Mouse (Mus musculus) intestine, embryonic 14.5 days (tissue): ENCODE data around the gene Dok5. TPM values are rescaled to one million over a fixed set of nuclear protein-coding genes. Genes with fewer than 3 reads are reported as not detected.

Experiments used
- ATAC-seq: fragments of 200-750 bp; cut with Nextera tagmentation; replicated peaks from 2 replicates; pipeline ENCODE4 v1.8.0; 2017; ENCODE audit warnings: low read depth, moderate number of reproducible peaks, moderate TSS enrichment, moderate library complexity; ENCODE audit not compliant: low FRiP score, low TSS enrichment
- DNase-seq: peaks from one replicate; pipeline ENCODE4 v3.0.0-alpha.2; 2018; ENCODE audit warnings: low spot score
- H3K27ac ChIP-seq: fragments of 300-500 bp; sonication (generic); 2 replicates; pipeline ENCODE4 v1.5.1; 2014; ENCODE audit warnings: low read depth, mild to moderate bottlenecking, control low read depth
- H3K27me3 ChIP-seq: fragments of 300-500 bp; sonication (generic); replicated peaks from 2 replicates; pipeline ENCODE4 v1.6.1; 2014; ENCODE audit warnings: low read length, control low read depth; ENCODE audit not compliant: control insufficient read depth, insufficient read depth
- H3K36me3 ChIP-seq: fragments of 300-500 bp; sonication (generic); 2 replicates; pipeline ENCODE4 v1.6.1; 2014; ENCODE audit warnings: low read length, control low read depth; ENCODE audit not compliant: control insufficient read depth, insufficient read depth
- H3K4me1 ChIP-seq: fragments of 300-500 bp; sonication (generic); replicated peaks from 2 replicates; pipeline ENCODE4 v1.6.1; 2014; ENCODE audit warnings: low read length, control low read depth, mixed read lengths; ENCODE audit not compliant: control insufficient read depth, insufficient read depth
- H3K4me2 ChIP-seq: fragments of 300-500 bp; sonication (generic); 2 replicates; pipeline ENCODE4 v1.6.1; 2014; ENCODE audit warnings: low read length
- H3K4me3 ChIP-seq: fragments of 300-500 bp; sonication (generic); 2 replicates; pipeline ENCODE4 v1.5.1; 2014; ENCODE audit warnings: low read depth, low read length, control low read depth, mixed read lengths
- H3K9ac ChIP-seq: fragments of 300-500 bp; sonication (generic); 2 replicates; pipeline ENCODE4 v1.6.1; 2014; ENCODE audit warnings: mild to moderate bottlenecking, low read length
- H3K9me3 ChIP-seq: fragments of 300-500 bp; sonication (generic); 2 replicates; pipeline ENCODE4 v1.6.1; 2016; ENCODE audit warnings: low read length, control low read depth; ENCODE audit not compliant: control insufficient read depth
- WGBS: fragments of 180-500 bp; shearing (Covaris S2); extraction: QIAGEN DNeasy Blood & Tissue Kit; methylation state at CpG from one replicate; pipeline ENCODE4 v1.1.7; 2014; 5-methylcytosine and 5-hydroxymethylcytosine counted together
- polyA plus RNA-seq: library from polyadenylated mRNA; unstranded; fragments of >200 nt; fragmentation: Nextera tagmentation; extraction: Ambion mirVana; gene quantifications from 2 replicates; pipeline ENCODE4 v1.2.1, GENCODE M21; 2014

The Dok5 gene
- polyA plus RNA-seq, 1 experiment from 2014 or later, result 1.6 TPM

GRCm38 (mm10) chr2:170795242-170795641 lies 63.6 kb downstream of the Dok5 start:
- H3K27ac ChIP-seq, result no peak overlapping the region
- 84% methylated on average over 3 of the region's 3 CpGs for WGBS
- no peaks in the 10 kb centered on the region for H3K27me3 ChIP-seq
- ATAC-seq (no peak), DNase-seq (no peak)
- no peak overlapping the region for H3K4me3 ChIP-seq
- H3K4me2 ChIP-seq, result no peak overlapping the region
- no peak overlapping the region for H3K9ac ChIP-seq
- H3K9me3 ChIP-seq, result peaks cover 9% of the 10 kb centered on the region
- H3K36me3 ChIP-seq, result no peaks in the 10 kb centered on the region
- H3K4me1 ChIP-seq, result no peaks in the 10 kb centered on the region

- Histone ChIP-seq H3K27me3 (no peaks in the 10 kb centered on the region), H3K4me3 (no peak overlapping the region), H3K4me2 (no peak overlapping the region), H3K27ac (no peak overlapping the region), H3K9me3 (peaks cover 5% of the 10 kb centered on the region), H3K9ac (no peak overlapping the region), H3K36me3 (no peaks in the 10 kb centered on the region), H3K4me1 (no peaks in the 10 kb centered on the region; the same call in 1 of the 2 replicates)
- 73% methylated on average over 6 of the region's 6 CpGs for WGBS
- ATAC-seq (no peak), DNase-seq (no peak)
Observed at GRCm38 (mm10) chr2:170802984-170803383, 71.4 kb downstream of the Dok5 start.

GRCm38 (mm10) chr2:170807555-170808258 lies 76.1 kb downstream of the Dok5 start:
- H3K4me1 ChIP-seq, result no peaks in the 10 kb centered on the region; the same call in 1 of the 2 replicates
- no peaks in the 10 kb centered on the region for H3K9me3 ChIP-seq
- H3K4me2 ChIP-seq, result no peak overlapping the region
- no peak overlapping the region for H3K27ac ChIP-seq
- ATAC-seq, result no peak
- H3K4me3 ChIP-seq, result no peak overlapping the region
- H3K36me3 ChIP-seq, result no peaks in the 10 kb centered on the region
- no peak overlapping the region for H3K9ac ChIP-seq
- DNase-seq, result no peak
- H3K27me3 ChIP-seq, result no peaks in the 10 kb centered on the region
- WGBS, result 68% methylated on average over 12 of the region's 12 CpGs

- H3K4me1 ChIP-seq, result no peaks in the 10 kb centered on the region; the same call in 1 of the 2 replicates
- no peak overlapping the region for H3K4me3 ChIP-seq
- H3K27me3 ChIP-seq, result no peaks in the 10 kb centered on the region
- ATAC-seq (no peak), DNase-seq (no peak)
- no peak overlapping the region for H3K4me2 ChIP-seq
- H3K9me3 ChIP-seq, result no peaks in the 10 kb centered on the region
- no peak overlapping the region for H3K9ac ChIP-seq
- H3K27ac ChIP-seq, result no peak overlapping the region
- H3K36me3 ChIP-seq, result no peaks in the 10 kb centered on the region
- 71% methylated on average over 10 of the region's 10 CpGs for WGBS
Observed at GRCm38 (mm10) chr2:170808259-170808789, 76.7 kb downstream of the Dok5 start.

- 66% methylated on average over 9 of the region's 9 CpGs for WGBS
- H3K27ac ChIP-seq, result no peak overlapping the region
- no peak overlapping the region for H3K4me3 ChIP-seq
- H3K9ac ChIP-seq, result no peak overlapping the region
- no peak for DNase-seq
- H3K4me2 ChIP-seq, result no peak overlapping the region
- H3K27me3 ChIP-seq, result no peaks in the 10 kb centered on the region
- ATAC-seq, result no peak
- H3K9me3 ChIP-seq, result no peaks in the 10 kb centered on the region
- no peaks in the 10 kb centered on the region; the same call in 1 of the 2 replicates for H3K4me1 ChIP-seq
- no peaks in the 10 kb centered on the region for H3K36me3 ChIP-seq
Observed at GRCm38 (mm10) chr2:170811356-170811755, 79.7 kb downstream of the Dok5 start.

GRCm38 (mm10) chr2:170816302-170816701 lies 84.7 kb downstream of the Dok5 start:
- no peak for ATAC-seq
- WGBS, result 25% methylated on average over 8 of the region's 8 CpGs
- DNase-seq, result no peak

GRCm38 (mm10) chr2:170817112-170817703 lies 85.6 kb downstream of the Dok5 start:
- Histone ChIP-seq H3K4me1 (no peaks in the 10 kb centered on the region), H3K4me2 (no peak overlapping the region), H3K27ac (no peak overlapping the region), H3K36me3 (no peaks in the 10 kb centered on the region), H3K9ac (no peak overlapping the region), H3K9me3 (0 out of 2 replicates have a peak, but pooled peaks cover 3% of the 10 kb centered on the region), H3K27me3 (no peaks in the 10 kb centered on the region), H3K4me3 (no peak overlapping the region)
- DNase-seq (no peak), ATAC-seq (no peak)
- 72% methylated on average over 4 of the region's 4 CpGs for WGBS

More at GRCm38 (mm10) chr2:170816302-170816701, 84.7 kb downstream of the Dok5 start:
- H3K36me3 ChIP-seq, result no peaks in the 10 kb centered on the region
- no peak overlapping the region for H3K4me3 ChIP-seq
- H3K4me2 ChIP-seq, result no peak overlapping the region
- no peaks in the 10 kb centered on the region for H3K4me1 ChIP-seq
- H3K9me3 ChIP-seq, result 0 out of 2 replicates have a peak, but pooled peaks cover 3% of the 10 kb centered on the region
- no peak overlapping the region for H3K27ac ChIP-seq
- H3K27me3 ChIP-seq, result no peaks in the 10 kb centered on the region
- no peak overlapping the region for H3K9ac ChIP-seq

- 36% methylated on average over 17 of the region's 17 CpGs for WGBS
- peak; percentile 64 for DNase-seq
Observed at GRCm38 (mm10) chr2:170826821-170827441, 95.3 kb downstream of the Dok5 start.

More at GRCm38 (mm10) chr2:170826821-170827441, 95.3 kb downstream of the Dok5 start:
- no peaks in the 10 kb centered on the region for H3K9me3 ChIP-seq
- H3K36me3 ChIP-seq, result no peaks in the 10 kb centered on the region
- no peak for ATAC-seq
- H3K27me3 ChIP-seq, result no peaks in the 10 kb centered on the region
- peak overlapping the region; percentile 10; the same call in 1 of the 2 replicates for H3K4me3 ChIP-seq
- H3K4me2 ChIP-seq, result peak overlapping the region; percentile 45
- H3K27ac ChIP-seq, result peak overlapping the region; percentile 17; the same call in 1 of the 2 replicates
- no peaks in the 10 kb centered on the region for H3K4me1 ChIP-seq
- H3K9ac ChIP-seq, result no peak overlapping the region
